Mouse (Mus musculus) liver, embryonic 16.5 days (tissue): Measurements from ENCODE around the gene Slc45a1. TPM values are rescaled to one million over a fixed set of nuclear protein-coding genes. Genes with fewer than 3 reads are reported as not detected.

Experiments
- ATAC-seq: fragments of 200-750 bp; cut with Nextera tagmentation; 2 replicates; pipeline ENCODE4 v1.8.0; 2017; ENCODE audit warnings: low read depth, mild to moderate bottlenecking, moderate number of reproducible peaks, moderate library complexity
- H3K27ac ChIP-seq: fragments of 300-500 bp; sonication (generic); 2 replicates; pipeline ENCODE4 v1.5.1; 2014; ENCODE audit warnings: mild to moderate bottlenecking, low read length
- H3K27me3 ChIP-seq: fragments of 300-500 bp; sonication (generic); 2 replicates; pipeline ENCODE4 v1.6.1; 2014; ENCODE audit warnings: low read depth, low read length, mixed read lengths; ENCODE audit not compliant: control insufficient read depth, insufficient read depth
- H3K36me3 ChIP-seq: fragments of 300-500 bp; sonication (generic); 2 replicates; pipeline ENCODE4 v1.6.1; 2014; ENCODE audit warnings: mild to moderate bottlenecking; ENCODE audit not compliant: control insufficient read depth, insufficient read depth
- H3K4me1 ChIP-seq: fragments of 300-500 bp; sonication (generic); 2 replicates; pipeline ENCODE4 v1.6.1; 2014; ENCODE audit warnings: low read depth, low read length, mixed read lengths; ENCODE audit not compliant: control insufficient read depth
- H3K4me2 ChIP-seq: fragments of 300-500 bp; sonication (generic); 2 replicates; pipeline ENCODE4 v1.6.1; 2014; ENCODE audit warnings: low read depth, low read length, mixed read lengths
- H3K4me3 ChIP-seq: fragments of 300-500 bp; sonication (generic); 2 replicates; pipeline ENCODE4 v1.5.1; 2014; ENCODE audit warnings: low read depth, mild to moderate bottlenecking, low read length
- H3K9ac ChIP-seq: fragments of 300-500 bp; sonication (generic); 2 replicates; pipeline ENCODE4 v1.6.1; 2014; ENCODE audit warnings: low read depth, low read length
- H3K9me3 ChIP-seq: fragments of 300-500 bp; sonication (generic); replicated peaks from 2 replicates; pipeline ENCODE4 v1.6.1; 2016; ENCODE audit warnings: low read length; ENCODE audit not compliant: control insufficient read depth
- WGBS: fragments of 180-500 bp; shearing (Covaris S2); extraction: QIAGEN DNeasy Blood & Tissue Kit; methylation state at CpG from one replicate; pipeline ENCODE4 v1.1.7; 2014; ENCODE audit not compliant: insufficient replicate concordance; 5-methylcytosine and 5-hydroxymethylcytosine counted together
- polyA plus RNA-seq: library from polyadenylated mRNA; unstranded; fragments of >200 nt; fragmentation: Nextera tagmentation; extraction: Ambion mirVana; gene quantifications from 2 replicates; pipeline ENCODE4 v1.2.1, GENCODE M21; 2015

Slc45a1 gene
- polyA plus RNA-seq, 1 experiment from 2014 or later, result not detected

GRCm38 (mm10) chr4:150685778-150686493, 34.0 kb upstream of the Slc45a1 start:
- 30% methylated on average over 7 of the region's 8 CpGs for WGBS
- Histone ChIP-seq H3K36me3 (no peaks in the 10 kb centered on the region), H3K4me3 (no peak overlapping the region), H3K4me2 (no peak overlapping the region), H3K9me3 (no peaks in the 10 kb centered on the region), H3K27ac (peak overlapping the region; percentile 88), H3K27me3 (no peaks in the 10 kb centered on the region), H3K9ac (no peak overlapping the region; the same call in 1 of the 2 replicates), H3K4me1 (peaks cover 14% of the 10 kb centered on the region)
- ATAC-seq, result peak; percentile 4; the same call in 1 of the 2 replicates

- ATAC-seq, result peak; percentile 90
- Histone ChIP-seq H3K27me3 (no peaks in the 10 kb centered on the region), H3K4me3 (no peak overlapping the region), H3K4me1 (peaks cover 14% of the 10 kb centered on the region), H3K9ac (no peak overlapping the region; the same call in 1 of the 2 replicates), H3K36me3 (no peaks in the 10 kb centered on the region), H3K4me2 (peak overlapping the region; percentile 11; the same call in 1 of the 2 replicates), H3K27ac (peak overlapping the region; percentile 90), H3K9me3 (no peaks in the 10 kb centered on the region)
- WGBS, result 34% methylated on average over 15 of the region's 15 CpGs
These were observed 33.2 kb upstream of the Slc45a1 start for GRCm38 (mm10) chr4:150685043-150685777.

GRCm38 (mm10) chr4:150680373-150680772, 28.4 kb upstream of the Slc45a1 start:
- 42% methylated on average over 5 of the region's 5 CpGs for WGBS
- H3K27me3 ChIP-seq, result no peaks in the 10 kb centered on the region
- no peak overlapping the region for H3K4me2 ChIP-seq
- no peaks in the 10 kb centered on the region for H3K36me3 ChIP-seq
- ATAC-seq, result no peak
- H3K9me3 ChIP-seq, result no peaks in the 10 kb centered on the region
- no peak overlapping the region for H3K9ac ChIP-seq
- no peak overlapping the region for H3K4me3 ChIP-seq
- peaks cover 1% of the 10 kb centered on the region for H3K4me1 ChIP-seq
- no peak overlapping the region for H3K27ac ChIP-seq

- Histone ChIP-seq H3K27me3 (no peaks in the 10 kb centered on the region), H3K4me3 (no peak overlapping the region), H3K9me3 (no peaks in the 10 kb centered on the region), H3K4me1 (no peaks in the 10 kb centered on the region; the same call in 1 of the 2 replicates), H3K9ac (no peak overlapping the region), H3K27ac (no peak overlapping the region), H3K4me2 (no peak overlapping the region), H3K36me3 (no peaks in the 10 kb centered on the region)
- ATAC-seq, result no peak
- WGBS, result 88% methylated on average over 20 of the region's 20 CpGs
These were observed 26.8 kb upstream of the Slc45a1 start for GRCm38 (mm10) chr4:150678789-150679188.

GRCm38 (mm10) chr4:150677846-150678224, 25.9 kb upstream of the Slc45a1 start:
- no peak for ATAC-seq
- WGBS, result 15% methylated on average over 2 of the region's 4 CpGs
- no peaks in the 10 kb centered on the region for H3K9me3 ChIP-seq
- no peak overlapping the region for H3K4me3 ChIP-seq
- no peaks in the 10 kb centered on the region for H3K36me3 ChIP-seq
- H3K4me2 ChIP-seq, result no peak overlapping the region
- H3K27me3 ChIP-seq, result no peaks in the 10 kb centered on the region
- no peaks in the 10 kb centered on the region for H3K4me1 ChIP-seq
- no peak overlapping the region for H3K27ac ChIP-seq
- no peak overlapping the region for H3K9ac ChIP-seq

GRCm38 (mm10) chr4:150677126-150677845, 25.3 kb upstream of the Slc45a1 start:
- no peaks in the 10 kb centered on the region for H3K4me1 ChIP-seq
- H3K27ac ChIP-seq, result no peak overlapping the region
- H3K36me3 ChIP-seq, result no peaks in the 10 kb centered on the region
- ATAC-seq, result no peak
- no peak overlapping the region for H3K9ac ChIP-seq
- H3K4me2 ChIP-seq, result no peak overlapping the region
- no peaks in the 10 kb centered on the region for H3K9me3 ChIP-seq
- 52% methylated on average over 10 of the region's 10 CpGs for WGBS
- H3K27me3 ChIP-seq, result no peaks in the 10 kb centered on the region
- H3K4me3 ChIP-seq, result no peak overlapping the region

GRCm38 (mm10) chr4:150676029-150676428, 24.1 kb upstream of the Slc45a1 start:
- no peaks in the 10 kb centered on the region for H3K4me1 ChIP-seq
- 76% methylated on average over 13 of the region's 13 CpGs for WGBS
- H3K27ac ChIP-seq, result no peak overlapping the region
- H3K4me2 ChIP-seq, result no peak overlapping the region
- H3K27me3 ChIP-seq, result no peaks in the 10 kb centered on the region
- H3K9me3 ChIP-seq, result no peaks in the 10 kb centered on the region
- no peaks in the 10 kb centered on the region for H3K36me3 ChIP-seq
- no peak overlapping the region for H3K9ac ChIP-seq
- ATAC-seq, result no peak
- H3K4me3 ChIP-seq, result no peak overlapping the region

GRCm38 (mm10) chr4:150675274-150675673, 23.3 kb upstream of the Slc45a1 start:
- H3K27me3 ChIP-seq, result no peaks in the 10 kb centered on the region
- H3K36me3 ChIP-seq, result no peaks in the 10 kb centered on the region
- H3K27ac ChIP-seq, result no peak overlapping the region
- H3K4me1 ChIP-seq, result no peaks in the 10 kb centered on the region
- ATAC-seq, result no peak
- no peaks in the 10 kb centered on the region for H3K9me3 ChIP-seq
- H3K4me3 ChIP-seq, result no peak overlapping the region
- H3K4me2 ChIP-seq, result no peak overlapping the region
- no peak overlapping the region for H3K9ac ChIP-seq
- 80% methylated on average over 10 of the region's 10 CpGs for WGBS
